Mouse (Mus musculus) erythroblast, embryonic 14.5 days (primary cell): ENCODE measurements around the gene Ifna5.
"Not testable (repeated sequence)": the region's sequence is repeated elsewhere in the genome, so short reads cannot be mapped to it uniquely, and the experiment has no call there.

ENCODE experiments used
- GATA1 ChIP-seq: IDR thresholded peaks from 2 replicates; pipeline ENCODE4 v1.6.1; 2012; ENCODE audit warnings: low read length, inconsistent platforms, mixed read lengths
- TAL1 ChIP-seq: IDR thresholded peaks from 3 replicates; pipeline ENCODE4 v1.6.1; 2012; ENCODE audit warnings: low read length, inconsistent platforms, mixed read lengths

- not testable (repeated sequence) for TF ChIP-seq TAL1, GATA1
Measured at GRCm38 (mm10) chr4:88791250-88791649, 44.1 kb upstream of the Ifna5 start, which contains the start of gene Gm13278.
